Mouse (Mus musculus) kidney, postnatal 25 days (tissue): Measurements from ENCODE around the gene Bag6.
"Not testable (repeated sequence)": the region's sequence is repeated elsewhere in the genome, so short reads cannot be mapped to it uniquely, and the experiment has no call there.

Experiments
- DNase-seq, 2 experiments: peaks; one replicate each; pipeline ENCODE4 v3.0.0; 2021; ENCODE audit warnings: mixed read lengths in 2 of 2

Gene Bag6

DNA sequence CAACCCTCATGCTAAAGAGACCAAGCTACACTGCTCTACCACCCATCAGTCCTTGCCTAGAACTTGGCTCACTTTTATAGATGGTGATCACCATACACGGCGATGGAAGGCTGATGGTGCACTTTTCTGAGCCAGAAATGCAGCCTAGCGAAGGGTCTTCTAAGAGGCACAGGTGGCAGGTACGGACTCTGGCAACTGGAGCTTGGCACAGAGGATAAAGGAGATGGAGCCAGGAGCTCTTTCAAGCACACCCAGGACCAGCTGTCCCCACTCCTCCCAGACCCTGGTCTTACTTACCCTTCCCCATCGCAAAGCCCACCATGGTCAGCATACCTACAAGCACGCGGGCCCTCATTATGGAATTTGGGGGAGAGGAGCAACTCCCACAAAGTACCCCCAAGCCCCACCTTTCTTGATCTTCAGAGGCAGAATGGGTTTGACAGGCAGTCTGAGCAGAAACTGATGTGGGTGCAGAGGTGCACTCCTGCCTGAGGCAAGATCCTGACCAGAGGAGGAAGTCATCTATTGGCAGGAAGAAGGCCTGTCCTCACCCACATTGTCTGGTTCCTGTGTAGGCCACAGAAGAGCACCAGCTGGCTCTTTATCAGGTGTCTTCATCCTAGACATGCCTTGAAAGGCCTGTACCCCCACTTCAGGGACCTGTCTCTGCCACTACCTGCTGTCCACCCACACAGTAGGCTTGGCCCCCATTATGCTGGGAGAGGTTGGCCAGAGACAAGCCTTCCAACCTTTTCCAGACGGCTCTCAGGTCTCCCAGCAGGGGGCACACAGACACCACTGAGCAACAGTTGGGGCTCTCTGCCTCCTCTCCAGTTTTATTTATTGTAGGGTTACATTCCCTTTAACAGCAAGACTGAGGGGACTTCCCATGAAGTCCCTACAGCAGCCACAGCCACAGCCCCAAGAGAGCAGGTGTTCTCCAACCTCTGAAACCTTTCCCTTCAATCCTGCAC, 19.6 kb upstream of the Bag6 start, which contains the start of gene Ly6g5b:
Gene Ly6g5b, minus strand, starts transcription at position 383 of the 974 bp plus-strand sequence.
- peak in 1 of 2 experiments; percentile 33 for DNase-seq

DNA sequence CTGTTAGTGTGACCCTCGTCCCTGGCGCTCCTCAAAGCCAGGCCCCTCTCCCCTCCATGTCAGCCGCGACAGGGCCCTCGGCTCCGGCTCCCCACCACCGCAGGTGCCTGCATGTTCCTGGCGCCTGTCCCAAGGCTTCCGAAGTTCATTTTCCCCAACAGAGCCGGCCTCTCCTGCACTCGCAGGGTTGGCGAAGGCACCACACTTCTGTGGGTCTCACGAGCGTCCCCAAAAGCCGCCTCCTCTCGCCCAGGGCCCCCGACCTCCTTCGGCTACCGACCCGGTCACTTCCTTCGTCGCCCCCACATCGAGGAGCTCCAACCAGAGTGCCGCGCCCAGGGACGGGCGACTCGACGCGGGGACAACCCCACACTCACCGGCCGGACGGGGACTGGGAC, 14.2 kb upstream of the Bag6 start:
- DNase-seq = peak; percentile 65 to 78

DNA sequence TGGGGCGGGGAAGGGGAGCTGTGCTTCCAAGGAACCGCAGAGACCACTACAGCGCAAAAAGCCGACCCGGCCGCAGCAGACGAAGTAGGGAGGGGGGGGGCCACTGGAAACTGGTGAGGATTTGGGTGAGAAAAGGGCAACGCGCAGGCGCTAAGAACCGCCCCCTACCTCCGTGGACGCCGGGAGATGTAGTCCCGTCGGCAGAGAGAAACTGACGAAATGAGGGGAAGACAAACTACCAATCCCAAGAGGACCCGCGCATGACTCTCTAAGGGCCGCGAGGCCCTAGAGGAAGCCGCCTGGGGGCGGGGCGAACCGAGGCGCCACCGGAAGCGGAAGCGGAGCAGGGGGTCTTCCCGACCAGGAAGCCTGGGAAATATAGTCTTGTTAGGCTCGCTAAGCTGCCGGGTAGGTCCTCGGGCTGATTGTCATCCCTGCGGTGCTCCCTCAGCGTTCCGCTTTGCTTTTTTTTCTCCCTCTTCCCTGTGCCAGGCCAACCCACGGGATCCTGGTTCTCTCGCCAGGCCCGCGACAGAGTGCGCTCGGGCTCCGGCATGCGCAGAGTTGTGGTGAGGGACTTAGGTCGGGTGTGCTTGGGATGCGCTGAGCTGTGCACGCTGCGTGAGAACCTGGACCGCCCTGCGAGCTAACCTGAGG, 13.7 kb upstream of the Bag6 start, which contains the start of gene Gpank1:
Gene Gpank1, plus strand, starts transcription at position 313 of the 657 bp plus-strand sequence.
- peak; percentile 97 to 99 for DNase-seq

DNA sequence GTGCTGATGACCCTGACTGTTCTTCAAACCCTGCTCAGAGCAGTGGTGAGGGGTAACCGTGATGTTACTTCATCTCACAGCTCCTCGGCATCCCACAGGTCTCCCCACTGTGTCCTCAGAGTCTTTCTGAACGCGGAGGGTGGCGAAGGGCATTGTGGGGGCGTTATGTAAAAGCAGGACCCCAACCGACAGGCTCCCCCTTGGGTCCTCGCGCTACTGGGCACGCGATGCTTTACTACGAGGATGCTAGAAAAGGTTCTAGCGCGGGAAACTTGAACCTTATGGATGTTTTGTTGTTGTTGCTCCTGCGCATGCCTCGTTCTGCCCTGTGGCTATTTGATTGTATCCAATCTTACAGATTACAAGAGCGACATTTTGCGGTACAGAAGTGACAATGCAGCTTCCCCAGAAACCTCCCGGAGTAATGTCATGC, 13.1 kb upstream of the Bag6 start, which contains the start of gene Csnk2b:
Gene Csnk2b, minus strand, starts transcription at position 183 of the 433 bp plus-strand sequence.
- DNase-seq = peak; percentile 57 to 60

- DNase-seq = not testable (repeated sequence)
Measured at GRCm38 (mm10) chr17:35123287-35123686, 11.7 kb upstream of the Bag6 start.

- DNase-seq = peak in 1 of 2 experiments; percentile 53
Measured at GRCm38 (mm10) chr17:35124261-35124896, 10.6 kb upstream of the Bag6 start.

- DNase-seq = no peak
Measured at GRCm38 (mm10) chr17:35125081-35125480, 9.9 kb upstream of the Bag6 start.

DNA sequence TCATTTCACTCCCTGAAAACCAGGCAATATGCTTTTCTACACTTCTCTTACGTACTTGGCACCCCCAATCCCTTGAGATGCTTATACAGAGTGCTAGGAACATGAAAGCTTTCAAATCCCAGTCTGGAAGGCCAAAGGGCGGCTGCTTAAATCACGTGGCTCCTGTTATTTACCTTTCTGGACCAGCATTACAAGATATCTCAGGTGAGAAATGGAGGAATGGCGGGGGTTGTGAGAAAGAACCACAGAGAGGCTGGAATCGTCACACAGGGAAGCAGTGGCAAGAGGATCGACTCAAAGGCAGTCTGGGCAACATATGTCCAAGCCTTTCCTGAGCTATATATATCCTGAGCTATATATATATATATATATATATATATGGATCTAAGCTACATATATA, 9.4 kb upstream of the Bag6 start:
- DNase-seq = peak in 1 of 2 experiments; percentile 21

DNA sequence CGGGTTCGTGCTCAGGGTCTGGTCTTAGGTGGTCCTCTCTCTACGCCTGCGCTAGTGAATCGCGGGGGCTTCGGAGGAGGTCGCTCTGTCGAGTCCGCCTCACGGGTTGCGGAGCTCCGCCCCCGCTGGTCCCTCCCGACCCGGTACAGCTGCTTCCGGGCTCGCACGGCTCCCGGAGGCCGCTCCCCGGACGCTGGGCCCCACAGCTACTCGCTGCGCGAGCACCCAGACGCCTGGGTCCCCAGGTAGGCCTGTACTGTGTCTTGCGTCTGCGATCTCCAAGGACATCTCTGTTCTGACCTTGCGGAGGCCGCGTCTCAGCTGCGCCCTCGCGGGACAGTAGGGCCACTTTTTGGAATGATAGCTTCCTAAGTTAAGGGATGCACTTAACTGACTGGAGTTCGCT, 8.8 kb upstream of the Bag6 start, which contains the start of gene D17H6S53E:
Gene D17H6S53E, plus strand, starts transcription at position 168 of the 406 bp plus-strand sequence.
- peak; percentile 78 to 88 for DNase-seq

- no peak for DNase-seq
Measured at GRCm38 (mm10) chr17:35127017-35127416, 8.0 kb upstream of the Bag6 start.

DNA sequence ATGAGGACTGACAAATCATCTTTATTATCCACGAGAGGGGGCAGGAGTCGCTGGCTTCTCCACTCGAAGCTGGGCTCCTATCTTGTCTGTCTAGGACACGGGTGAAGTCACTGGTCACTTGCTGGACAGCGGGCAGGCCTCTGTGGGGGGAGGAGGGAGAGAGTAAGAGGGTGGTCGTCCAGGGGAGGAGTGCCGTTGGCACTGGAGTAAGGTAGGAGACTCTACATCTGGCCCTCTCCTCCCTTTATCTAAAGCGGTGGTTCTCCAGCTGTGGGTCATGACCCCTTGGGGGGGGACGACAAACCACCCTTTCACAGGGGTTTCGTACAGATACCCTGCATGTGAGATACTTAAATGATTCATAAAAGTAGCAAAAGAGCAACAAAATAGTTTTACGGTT, 6.0 kb upstream of the Bag6 start:
- DNase-seq = no peak

- DNase-seq = no peak
Measured at GRCm38 (mm10) chr17:35131038-35131437, 3.9 kb upstream of the Bag6 start.

- DNase-seq = peak; percentile 32 to 54
Measured at GRCm38 (mm10) chr17:35131500-35132173, 3.3 kb upstream of the Bag6 start, which contains the start of gene Apom. TSS of gene Apom (minus strand) at chr17:35132050.

DNA sequence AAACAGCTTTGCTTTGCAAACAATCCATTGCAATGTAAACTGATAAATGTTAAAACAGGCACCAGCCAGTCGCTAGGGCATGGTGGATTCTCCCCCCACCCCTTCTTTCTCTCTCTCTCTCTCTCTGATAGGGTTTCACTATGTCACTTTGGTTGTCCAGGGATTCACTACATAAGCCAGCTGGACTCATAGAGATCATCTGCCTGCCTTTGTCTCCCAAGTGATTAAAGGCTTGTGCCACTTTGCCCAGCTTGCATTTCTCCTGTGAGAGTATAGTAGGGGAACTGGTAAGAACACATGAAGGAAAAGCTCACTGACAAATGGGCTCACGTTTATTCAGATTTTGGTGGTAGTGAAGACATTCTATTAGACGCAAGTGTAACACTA, 2.8 kb upstream of the Bag6 start:
- DNase-seq = no peak

- no peak for DNase-seq
Measured at GRCm38 (mm10) chr17:35133517-35133916, 1.5 kb upstream of the Bag6 start.

DNA sequence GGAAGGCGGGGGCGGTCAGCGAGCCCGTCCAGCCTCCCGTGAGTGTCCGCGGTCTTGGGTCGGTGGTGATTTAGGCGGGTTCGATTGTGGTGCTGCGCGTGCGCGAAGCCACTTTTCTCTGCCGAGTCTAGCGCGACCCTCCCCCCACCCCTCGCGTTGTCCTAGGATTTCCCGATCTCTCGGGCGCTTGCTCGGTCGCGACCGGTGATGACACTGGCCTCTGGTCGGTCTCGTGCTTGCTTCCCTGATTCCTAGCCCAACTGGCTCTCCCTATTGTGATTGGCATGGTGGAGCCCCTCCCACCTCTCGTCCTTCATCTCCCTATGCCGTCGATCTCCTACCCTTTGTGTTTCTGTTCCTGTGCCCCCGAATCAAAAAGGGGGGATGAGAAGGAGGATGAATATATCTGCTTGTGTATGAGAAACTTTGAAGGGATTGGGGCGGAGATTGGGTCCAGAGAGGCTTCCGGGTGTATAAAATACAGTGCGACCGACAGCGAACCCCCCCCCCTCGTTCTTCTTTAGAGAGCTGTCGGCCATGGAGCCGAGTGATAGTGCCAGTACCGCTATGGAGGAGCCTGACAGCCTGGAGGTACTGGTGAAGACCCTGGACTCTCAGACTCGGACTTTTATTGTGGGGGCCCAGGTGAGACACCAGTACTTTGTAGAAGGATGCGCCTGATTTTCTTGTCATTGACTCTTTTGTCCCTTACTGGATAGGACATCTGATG, 778 bp downstream of the Bag6 start:
- peak in 1 of 2 experiments; percentile 80 for DNase-seq

GRCm38 (mm10) chr17:35139269-35139668, 4.3 kb downstream of the Bag6 start:
- no peak for DNase-seq

- no peak for DNase-seq
Measured at GRCm38 (mm10) chr17:35140490-35140996, 5.6 kb downstream of the Bag6 start.

DNA sequence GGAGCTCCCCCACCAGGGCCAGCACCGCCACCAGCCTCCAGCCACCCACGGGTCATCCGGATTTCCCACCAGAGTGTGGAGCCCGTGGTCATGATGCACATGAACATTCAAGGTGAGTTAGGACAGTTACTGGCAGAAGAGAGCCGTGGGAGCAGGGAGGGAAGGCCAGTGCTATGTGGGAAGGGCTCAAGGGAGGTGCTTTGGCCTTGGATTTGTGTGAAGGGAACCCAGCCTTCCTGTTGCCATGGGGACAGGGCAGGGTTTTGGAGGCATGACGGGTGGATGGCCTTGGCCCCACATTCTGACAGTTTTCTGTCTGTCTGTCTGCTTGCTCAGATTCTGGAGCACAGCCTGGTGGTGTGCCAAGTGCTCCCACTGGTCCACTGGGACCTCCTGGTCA, 7.0 kb downstream of the Bag6 start:
- no peak for DNase-seq

GRCm38 (mm10) chr17:35146139-35146538, 11.2 kb downstream of the Bag6 start:
- no peak for DNase-seq

- no peak for DNase-seq
Measured at GRCm38 (mm10) chr17:35147348-35147747, 12.4 kb downstream of the Bag6 start.
